Mouse (Mus musculus) small intestine, adult 2 months (tissue): ENCODE measurements at regions not wholly inside any gene's neighbourhood (a gene's known extent, or its start where the extent isn't known, plus 50 kb on each side); places are given as distances from the start of the nearest gene placed in this dataset.

Source experiments
- CTCF ChIP-seq: fragments of 200-500 bp; IDR thresholded peaks from 2 replicates; pipeline ENCODE4 v1.5.1; 2012; ENCODE audit warnings: low read depth, mild to moderate bottlenecking, control low read depth, inconsistent platforms, low read length, moderate library complexity, mixed read lengths; ENCODE audit not compliant: insufficient replicate concordance, insufficient read length; ENCODE audit errors: extremely low read depth
- POLR2A ChIP-seq: fragments of 200-500 bp; IDR thresholded peaks from 2 replicates; pipeline ENCODE4 v1.6.1; 2012; ENCODE audit warnings: low read depth, mild to moderate bottlenecking, control low read depth, inconsistent platforms, low read length, moderate library complexity

DNA sequence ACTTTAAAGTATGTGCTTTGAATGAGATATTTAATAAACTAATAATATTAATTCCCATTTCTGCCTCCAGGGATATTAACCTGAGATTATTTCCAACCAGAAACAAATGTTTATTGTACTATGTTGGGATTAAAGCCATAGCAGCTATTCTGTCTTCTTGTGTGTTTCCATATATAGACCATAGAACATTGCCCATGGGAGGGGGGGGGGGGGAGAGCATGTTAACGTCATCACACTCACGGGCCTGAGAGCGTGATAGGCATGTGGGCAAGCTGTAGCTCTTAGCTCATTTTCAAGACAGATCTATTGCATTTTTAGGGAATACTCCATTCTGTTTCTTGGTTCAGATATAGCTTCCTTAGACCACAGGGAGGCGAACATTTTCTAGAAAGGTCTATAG, 149.8 kb upstream of the Tgfbr2 start:
- TF ChIP-seq CTCF (no peak), POLR2A (no peak)
